ENCODE assay signal across 8 mouse cellular contexts in genomic region chr9:100597546-100597945, GRCm38 (mm10). TPM values are rescaled to one million over a fixed set of nuclear protein-coding genes. Genes with fewer than 3 reads are reported as not detected.
DNase-seq lines count a peak whose midpoint lies in the region; ATAC-seq lines count a peak whose summit lies in the region.

TSS of gene Stag1 (plus strand) at chr9:100597798.

- no peaks in the 10 kb centered on the region for H3K36me3 ChIP-seq in liver, embryonic 11.5 days (ENCODE audit: control insufficient read depth, insufficient read depth, low read length)
- no peaks in the 10 kb centered on the region for H3K36me3 ChIP-seq in embryonic facial prominence, embryonic 14.5 days (ENCODE audit: control insufficient read depth, insufficient read depth, low read length)
- no peaks in the 10 kb centered on the region for H3K36me3 ChIP-seq in heart, embryonic 15.5 days
- H3K36me3 ChIP-seq in neural tube, embryonic 15.5 days: no peaks in the 10 kb centered on the region

- WGBS in liver, embryonic 11.5 days: 80% methylated on average over 8 of the region's 8 CpGs
- WGBS in embryonic facial prominence, embryonic 14.5 days: 84% methylated on average over 8 of the region's 8 CpGs
- WGBS in heart, embryonic 15.5 days: 86% methylated on average over 8 of the region's 8 CpGs
- 87% methylated on average over 8 of the region's 8 CpGs for WGBS in neural tube, embryonic 15.5 days

- no peak for ATAC-seq in liver, embryonic 11.5 days (replicated peaks; ENCODE audit: low FRiP score)
- ATAC-seq in embryonic facial prominence, embryonic 14.5 days (ENCODE audit: low read depth): no peak
- ATAC-seq in heart, embryonic 15.5 days (replicated peaks; ENCODE audit: insufficient number of reproducible peaks, insufficient read depth, low FRiP score, low read depth): no peak
- ATAC-seq in neural tube, embryonic 15.5 days (ENCODE audit: low FRiP score): no peak

- no peak within 1 kb of the TSS for H3K27ac ChIP-seq in liver, embryonic 11.5 days (ENCODE audit: low read depth, low read length)
- no peak within 1 kb of the TSS for H3K27ac ChIP-seq in embryonic facial prominence, embryonic 14.5 days (replicated peaks; ENCODE audit: low read depth, low read length)
- no peak within 1 kb of the TSS for H3K27ac ChIP-seq in heart, embryonic 15.5 days
- no peak within 1 kb of the TSS for H3K27ac ChIP-seq in neural tube, embryonic 15.5 days (replicated peaks)

- no peaks in the 10 kb centered on the region for H3K4me1 ChIP-seq in liver, embryonic 11.5 days (replicated peaks; ENCODE audit: control insufficient read depth, insufficient read depth, low read length)
- H3K4me1 ChIP-seq in embryonic facial prominence, embryonic 14.5 days (ENCODE audit: control insufficient read depth, insufficient read depth, low read length): no peaks in the 10 kb centered on the region
- peaks cover 8% of the 10 kb centered on the region for H3K4me1 ChIP-seq in heart, embryonic 15.5 days (replicated peaks)
- H3K4me1 ChIP-seq in neural tube, embryonic 15.5 days: peaks cover 7% of the 10 kb centered on the region; the same call in 1 of the 2 replicates

- DNase-seq in liver, embryonic 11.5 days (ENCODE audit: low spot score): no peak
- DNase-seq in liver: no peak
- DNase-seq in embryonic facial prominence, embryonic 14.5 days (ENCODE audit: low spot score): no peak
- no peak for DNase-seq in left cerebral cortex, postnatal 36 days (ENCODE audit: low spot score in 2 of 2)
- DNase-seq in cerebellum, postnatal 10 days: no peak
- DNase-seq in urinary bladder, postnatal 25 days (ENCODE audit: low spot score): no peak

- H3K9me3 ChIP-seq in liver, embryonic 11.5 days (ENCODE audit: control insufficient read depth, low read length): peaks cover 4% of the 10 kb centered on the region; the same call in 1 of the 2 replicates
- H3K9me3 ChIP-seq in embryonic facial prominence, embryonic 14.5 days (ENCODE audit: control insufficient read depth, low read length): no peaks in the 10 kb centered on the region
- no peaks in the 10 kb centered on the region for H3K9me3 ChIP-seq in heart, embryonic 15.5 days (replicated peaks)
- no peaks in the 10 kb centered on the region for H3K9me3 ChIP-seq in neural tube, embryonic 15.5 days (replicated peaks)

- no peak within 1 kb of the TSS for H3K4me2 ChIP-seq in liver, embryonic 11.5 days
- H3K4me2 ChIP-seq in embryonic facial prominence, embryonic 14.5 days (ENCODE audit: low read depth, low read length): no peak within 1 kb of the TSS
- H3K4me2 ChIP-seq in heart, embryonic 15.5 days: no peak within 1 kb of the TSS
- no peak within 1 kb of the TSS for H3K4me2 ChIP-seq in neural tube, embryonic 15.5 days

- H3K9ac ChIP-seq in liver, embryonic 11.5 days (ENCODE audit: low read depth, low read length): no peak within 1 kb of the TSS
- no peak within 1 kb of the TSS for H3K9ac ChIP-seq in embryonic facial prominence, embryonic 14.5 days (ENCODE audit: low read depth, low read length)
- H3K9ac ChIP-seq in heart, embryonic 15.5 days: no peak within 1 kb of the TSS
- no peak within 1 kb of the TSS for H3K9ac ChIP-seq in neural tube, embryonic 15.5 days (replicated peaks)

- intact Hi-C loops in left cerebral cortex, postnatal 36 days (cut with DNase I): no loop called here

- H3K4me3 ChIP-seq in liver, embryonic 11.5 days (ENCODE audit: low read depth, low read length): no peak within 1 kb of the TSS
- H3K4me3 ChIP-seq in embryonic facial prominence, embryonic 14.5 days (ENCODE audit: low read depth, low read length): no peak within 1 kb of the TSS
- no peak within 1 kb of the TSS for H3K4me3 ChIP-seq in heart, embryonic 15.5 days
- no peak within 1 kb of the TSS for H3K4me3 ChIP-seq in neural tube, embryonic 15.5 days (replicated peaks)

- H3K27me3 ChIP-seq in liver, embryonic 11.5 days (replicated peaks; ENCODE audit: control insufficient read depth, insufficient read depth, low read length): no peaks in the 10 kb centered on the region
- H3K27me3 ChIP-seq in embryonic facial prominence, embryonic 14.5 days (replicated peaks; ENCODE audit: control insufficient read depth, insufficient read depth, low read length): no peaks in the 10 kb centered on the region
- H3K27me3 ChIP-seq in heart, embryonic 15.5 days: no peaks in the 10 kb centered on the region
- H3K27me3 ChIP-seq in neural tube, embryonic 15.5 days (replicated peaks): no peaks in the 10 kb centered on the region

RNA-seq across cellular contexts. Expression of gene Stag1, which starts in this region (rescaled TPM):
- 32.3 and 39.4 TPM in 2 replicates for polyA plus RNA-seq in liver, embryonic 11.5 days (2014; fragmentation: Nextera tagmentation; extraction: Ambion mirVana)
- polyA plus RNA-seq in embryonic facial prominence, embryonic 14.5 days (2014; fragmentation: Nextera tagmentation; extraction: Ambion mirVana): 40.9 and 41.9 TPM in 2 replicates
- polyA plus RNA-seq in heart, embryonic 15.5 days (2015; fragmentation: Nextera tagmentation; extraction: Ambion mirVana): 23.5 and 27.7 TPM in 2 replicates
- total RNA-seq in left cerebral cortex, postnatal 36 days (2021): 10 to 100 TPM; 48.3 to 61.0 TPM
- polyA plus RNA-seq in neural tube, embryonic 15.5 days (2015; fragmentation: Nextera tagmentation; extraction: Ambion mirVana): 26.4 and 28.1 TPM in 2 replicates
